Mouse (Mus musculus): Measurements from ENCODE around the gene Tmem43.
A peak's percentile ranks its signal among the peaks of the same experiment; 100 is the strongest.

Gene Tmem43

DNA sequence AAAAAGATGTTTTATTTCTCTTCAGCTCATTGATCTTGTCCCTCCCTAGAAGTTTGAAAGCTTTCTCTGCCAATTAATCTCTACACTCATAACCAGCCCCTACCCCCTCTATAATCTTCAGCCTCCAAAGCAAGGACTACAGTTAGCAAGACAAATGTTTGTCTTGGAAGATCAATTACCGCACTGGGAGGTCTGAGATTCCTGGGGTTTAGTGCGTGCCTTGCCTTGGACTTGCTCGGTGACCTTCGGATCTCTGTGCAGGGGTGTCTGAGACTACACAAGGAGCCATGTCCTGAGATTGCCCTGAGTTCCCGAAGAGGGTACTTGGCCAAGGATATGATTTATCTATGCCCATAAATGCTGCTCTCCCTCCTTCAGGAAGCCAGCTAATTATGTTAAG lies 59.9 kb downstream of the Tmem43 start:
- DNase-seq (ENCODE audit: extremely low read depth, insufficient read length, low spot score) = no peak

DNA sequence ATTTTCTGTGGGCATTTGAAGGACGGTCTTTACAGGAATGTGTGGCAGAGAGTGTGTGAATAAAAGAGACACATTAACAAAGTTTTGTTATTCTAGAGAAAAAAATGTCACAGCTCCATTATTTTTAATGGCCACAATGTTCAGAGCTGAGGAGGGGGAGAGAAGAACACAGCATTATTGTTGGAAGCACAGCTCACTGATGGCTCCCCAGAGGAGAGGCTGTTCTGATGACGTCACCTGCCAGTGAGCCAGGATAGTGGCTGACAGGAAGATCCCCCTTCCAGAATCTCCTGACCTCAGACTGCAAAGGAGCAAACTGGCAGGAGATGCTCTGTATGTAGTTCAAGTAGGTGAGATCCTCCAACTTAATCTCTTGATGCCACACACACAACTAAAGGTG lies 60.3 kb downstream of the Tmem43 start:
- DNase-seq (ENCODE audit: extremely low read depth, insufficient read length, low spot score) = peak; percentile 21

DNA sequence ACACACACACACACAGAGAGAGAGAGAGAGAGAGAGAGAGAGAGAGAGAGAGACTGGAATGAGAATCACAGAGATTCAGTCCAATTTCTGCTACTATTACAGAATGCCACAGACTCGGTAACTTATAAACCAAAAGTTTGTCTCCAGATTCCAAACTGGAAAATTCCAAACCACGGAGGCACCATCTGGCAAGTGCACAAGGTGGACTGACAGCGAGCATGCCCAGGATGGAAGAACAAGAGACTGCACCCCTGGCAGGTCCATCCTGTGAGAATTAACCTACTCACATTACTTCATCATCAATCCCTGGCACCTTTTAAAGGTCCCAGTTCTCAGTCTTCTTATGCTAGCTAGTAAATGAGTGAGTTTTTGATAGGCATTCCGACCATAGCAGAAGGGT lies 60.8 kb downstream of the Tmem43 start:
- no peak for DNase-seq (ENCODE audit: extremely low read depth, insufficient read length, low spot score)

DNA sequence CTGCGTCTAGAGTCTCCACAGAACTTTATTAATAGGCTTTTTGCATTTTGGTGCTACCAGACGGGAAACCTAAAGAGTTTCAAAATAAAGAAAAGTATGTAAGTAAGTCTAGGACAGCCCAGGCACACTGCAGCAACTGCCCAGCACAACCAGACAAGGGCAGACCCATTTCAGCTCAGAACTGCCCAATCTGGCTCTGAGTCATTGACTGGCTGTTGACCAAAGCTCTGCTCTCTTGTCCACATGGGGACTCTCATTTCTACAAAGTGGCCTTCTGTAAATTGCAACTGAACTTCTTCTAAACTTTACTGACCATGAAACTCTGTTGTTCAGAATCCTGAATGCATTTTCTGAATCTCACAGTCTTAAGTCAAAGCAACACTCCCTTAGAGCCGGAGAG lies 61.7 kb downstream of the Tmem43 start:
- peak; percentile 21 for DNase-seq (ENCODE audit: extremely low read depth, insufficient read length, low spot score)

DNA sequence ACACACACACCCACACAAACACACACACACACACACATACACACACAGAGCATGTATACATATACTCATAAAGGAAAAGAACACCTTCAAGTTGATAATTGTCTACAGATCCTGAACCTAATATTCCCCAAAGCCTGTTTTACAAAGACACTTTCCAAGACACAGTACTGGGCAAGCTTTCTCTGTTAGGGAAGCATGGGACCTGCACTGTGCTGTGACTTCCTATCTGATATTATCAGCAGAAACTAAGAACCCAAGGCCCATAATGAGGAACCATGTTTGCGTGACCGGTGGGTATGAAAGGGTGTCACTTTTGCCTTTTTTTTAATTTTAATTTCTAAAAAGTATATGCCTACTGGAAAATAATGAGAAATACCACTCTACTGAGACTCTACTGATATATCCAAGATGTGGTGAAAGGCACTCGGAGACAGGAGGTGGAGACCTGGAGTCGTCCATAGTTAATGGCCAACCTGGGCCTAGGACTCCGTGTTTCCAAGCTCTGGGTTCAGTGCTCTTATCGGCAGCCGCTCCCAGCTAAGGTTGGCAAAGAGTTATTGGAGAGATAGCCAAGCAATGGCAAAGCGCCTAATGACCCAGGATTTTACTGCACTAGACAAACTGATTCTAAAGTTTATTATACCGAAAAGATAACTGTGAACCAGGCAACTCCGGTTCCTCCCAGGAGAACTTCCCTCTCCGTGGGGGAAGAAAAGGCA lies 62.7 kb downstream of the Tmem43 start:
- DNase-seq (ENCODE audit: extremely low read depth, insufficient read length, low spot score) = no peak

All from 3134 (cell line).